Comparison of ENCODE assay signal across 24 mouse cellular contexts in the genomic region with DNA sequence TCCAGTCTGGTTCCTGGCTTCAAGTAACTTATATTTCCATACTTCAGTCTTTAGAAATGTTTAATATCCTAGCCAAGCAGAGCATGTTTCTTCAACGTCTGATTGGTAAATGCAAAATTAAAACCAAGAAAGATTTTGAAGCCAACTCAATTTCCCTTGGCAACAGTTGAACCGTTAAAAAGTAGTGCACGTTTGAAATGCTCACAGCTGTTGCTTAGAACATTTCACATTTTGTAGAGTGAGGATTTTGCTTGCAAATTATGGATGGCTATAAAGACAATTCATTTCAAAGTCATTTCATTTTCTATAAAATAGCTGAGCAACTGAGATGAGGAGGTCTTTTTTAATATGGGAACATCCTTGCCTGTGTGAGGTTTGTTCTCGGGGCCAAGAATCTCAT. TPM values are rescaled to one million over a fixed set of nuclear protein-coding genes. Genes with fewer than 3 reads are reported as not detected.
DNase-seq lines count a peak whose midpoint lies in the region; ATAC-seq and TF ChIP-seq lines count a peak whose summit lies in the region.
"Had no signal": no experiment of that assay in that cellular context is flagged by ENCODE, and none has a peak within 500 bp of the region (broad histone marks: within the 10 kb centered on the region; RNA-seq: fewer than 3 reads in every experiment).

No protein-coding gene starts in this region.

- H3K4me2 ChIP-seq in forebrain, embryonic 15.5 days (replicated peaks) = no peak overlapping the region
- H3K4me2 ChIP-seq in forebrain, embryonic 13.5 days = no peak overlapping the region

- ATAC-seq in forebrain, embryonic 15.5 days (replicated peaks) = no peak
- ATAC-seq in forebrain, embryonic 13.5 days = no peak
- ATAC-seq in erythroid progenitor cell, adult 5-6 weeks (replicated peaks; ENCODE audit: low FRiP score, poor library complexity, severe bottlenecking) = no peak
- ATAC-seq: intestine, postnatal 0 days; Patski had no signal

- H3K27me3 ChIP-seq in forebrain, embryonic 15.5 days = no peaks in the 10 kb centered on the region
- no peaks in the 10 kb centered on the region for H3K27me3 ChIP-seq in forebrain, embryonic 13.5 days
- no peaks in the 10 kb centered on the region for H3K27me3 ChIP-seq in cerebellum, adult 2 months (ENCODE audit: control insufficient read depth, insufficient read depth, low read length)
- H3K27me3 ChIP-seq: CH12.LX; embryonic facial prominence, embryonic 12.5 days; embryonic facial prominence, embryonic 15.5 days; hindbrain, embryonic 12.5 days; hindbrain, embryonic 15.5 days; Patski had no signal

- TF ChIP-seq CTCF in layer of hippocampus, adult 2 months (conservative IDR thresholded peaks at IDR 0.05) = no peak
- TF ChIP-seq CTCF in brain, embryonic 14.5 days (IDR thresholded peaks at IDR 0.05; ENCODE audit: borderline replicate concordance, extremely low read depth, insufficient read depth, insufficient read length) = no peak
- no peak for TF ChIP-seq CTCF in cerebellum, adult 2 months (IDR thresholded peaks at IDR 0.05; ENCODE audit: borderline replicate concordance, insufficient read depth, low read depth, low read length)

- WGBS in forebrain, embryonic 15.5 days = 77% methylated on average over 4 of the region's 4 CpGs
- 89% methylated on average over 4 of the region's 4 CpGs for WGBS in forebrain, embryonic 13.5 days
- 63% methylated on average over 4 of the region's 4 CpGs for WGBS in cerebellum, adult 2 months

- H3K4me3 ChIP-seq in forebrain, embryonic 15.5 days = no peak overlapping the region
- H3K4me3 ChIP-seq in forebrain, embryonic 13.5 days = no peak overlapping the region
- no peak overlapping the region for H3K4me3 ChIP-seq in layer of hippocampus, adult 2 months
- no peak overlapping the region for H3K4me3 ChIP-seq in cerebellum, adult 2 months (replicated peaks; ENCODE audit: insufficient read depth, low read depth, low read length)
- H3K4me3 ChIP-seq: embryonic facial prominence, embryonic 12.5 days; embryonic facial prominence, embryonic 15.5 days; hindbrain, embryonic 12.5 days; hindbrain, embryonic 15.5 days had no signal

- no peak overlapping the region for H3K9ac ChIP-seq in forebrain, embryonic 15.5 days (replicated peaks)
- H3K9ac ChIP-seq in forebrain, embryonic 13.5 days = no peak overlapping the region
- H3K9ac ChIP-seq: embryonic facial prominence, embryonic 12.5 days; embryonic facial prominence, embryonic 15.5 days; hindbrain, embryonic 12.5 days; hindbrain, embryonic 15.5 days had no signal

- no peaks in the 10 kb centered on the region for H3K9me3 ChIP-seq in forebrain, embryonic 15.5 days
- no peaks in the 10 kb centered on the region for H3K9me3 ChIP-seq in forebrain, embryonic 13.5 days (replicated peaks)
- H3K9me3 ChIP-seq: embryonic facial prominence, embryonic 12.5 days; embryonic facial prominence, embryonic 15.5 days; G1E; hindbrain, embryonic 12.5 days; hindbrain, embryonic 15.5 days had no signal

- peaks cover 26% of the 10 kb centered on the region for H3K4me1 ChIP-seq in forebrain, embryonic 15.5 days
- H3K4me1 ChIP-seq in forebrain, embryonic 13.5 days = peaks cover 19% of the 10 kb centered on the region
- H3K4me1 ChIP-seq in cerebellum, adult 2 months (ENCODE audit: control insufficient read depth, insufficient read depth, low read length) = peaks cover 10% of the 10 kb centered on the region

- peak overlapping the region; percentile 43 for H3K27ac ChIP-seq in forebrain, embryonic 15.5 days (replicated peaks)
- H3K27ac ChIP-seq in forebrain, embryonic 13.5 days = no peak overlapping the region
- peak overlapping the region; percentile 95 for H3K27ac ChIP-seq in layer of hippocampus, adult 2 months
- H3K27ac ChIP-seq in cerebellum, adult 2 months (ENCODE audit: insufficient read depth, low read length) = no peak overlapping the region
- H3K27ac ChIP-seq: embryonic facial prominence, embryonic 12.5 days; embryonic facial prominence, embryonic 15.5 days; hindbrain, embryonic 12.5 days; hindbrain, embryonic 15.5 days had no signal

- no peak for TF ChIP-seq POLR2A in brain, embryonic 14.5 days (IDR thresholded peaks at IDR 0.05; ENCODE audit: borderline replicate concordance, extremely low read depth, insufficient read depth, insufficient read length, poor library complexity, severe bottlenecking)
- TF ChIP-seq POLR2A in cerebellum, adult 2 months (IDR thresholded peaks at IDR 0.05; ENCODE audit: borderline replicate concordance, insufficient read depth, low read length) = no peak

- peaks cover 5% of the 10 kb centered on the region for H3K36me3 ChIP-seq in forebrain, embryonic 15.5 days
- H3K36me3 ChIP-seq in forebrain, embryonic 13.5 days (ENCODE audit: poor library complexity, severe bottlenecking) = peaks cover 7% of the 10 kb centered on the region

- DNase-seq in layer of hippocampus, adult 2 months (ENCODE audit: low spot score in 2 of 2) = peak in 1 of 2 experiments; percentile 33
- DNase-seq in layer of hippocampus, adult 8-10 months (ENCODE audit: low spot score in 2 of 2) = no peak
- DNase-seq in brain, embryonic 14.5 days (ENCODE audit: low read depth) = peak; percentile 25
- DNase-seq in cerebellum, adult 2 months = no peak
- DNase-seq: adrenal gland, postnatal 10 days; adrenal gland, postnatal 36 days; B cell, adult 2 months; cerebellum, adult 18-20 months; cerebellum, adult 9-11 months; cerebellum, postnatal 25 days; gastrocnemius, adult 2 months; gastrocnemius, postnatal 14 days; heart, adult 11 months had no signal

RNA-seq across cellular contexts. Expression of gene Ppp2r5e, which starts 1.7 kb away (rescaled TPM):
- 22.9 and 26.8 TPM in 2 replicates for polyA plus RNA-seq in forebrain, embryonic 15.5 days (2015; fragmentation: Nextera tagmentation; extraction: Ambion mirVana)
- 21.8 and 24.0 TPM in 2 replicates for polyA plus RNA-seq in forebrain, embryonic 13.5 days (2015; fragmentation: Nextera tagmentation; extraction: Ambion mirVana)
- total RNA-seq in layer of hippocampus, adult 2 months (2021) = 10 to 100 TPM; 79.1 to 80.1 TPM
- total RNA-seq in layer of hippocampus, adult 8-10 months (2022) = 10 to 100 TPM; 71.9 to 77.1 (median 76.4) TPM
- 36.1 and 48.3 TPM in 2 replicates for polyA plus RNA-seq in brain, embryonic 14.5 days (2012; rRNA removed)
- total RNA-seq in erythroid progenitor cell, adult 5-6 weeks (2015; ENCODE audit: low replicate concordance) = 41.8 and 61.2 TPM in 2 replicates
- total RNA-seq in erythroid progenitor cell, adult 5-6 weeks (2017; ENCODE audit: low replicate concordance) = 28.3 and 29.1 TPM in 2 replicates
- polyA plus RNA-seq in cerebellum, adult 2 months (2012; rRNA removed) = 39.4 and 42.7 TPM in 2 replicates

Comparison
In these comparisons a context has a peak if more than half of its experiments do, and no peak if none do; other contexts are left out.
1. H3K27ac ChIP-seq: peak in forebrain, embryonic 15.5 days (single experiment) and layer of hippocampus, adult 2 months (single experiment); none in forebrain, embryonic 13.5 days (single experiment) and cerebellum, adult 2 months (single experiment).